Mouse (Mus musculus) liver, adult (tissue): Measurements from ENCODE around the gene Alg14.
A peak's percentile ranks its signal among the peaks of the same experiment; 100 is the strongest.

ENCODE experiments used
- GATA4 ChIP-seq: IDR thresholded peaks from 2 replicates; pipeline ENCODE4 v1.6.1; 2014; ENCODE audit warnings: mild to moderate bottlenecking, low read length; ENCODE audit not compliant: insufficient replicate concordance

Gene Alg14

DNA sequence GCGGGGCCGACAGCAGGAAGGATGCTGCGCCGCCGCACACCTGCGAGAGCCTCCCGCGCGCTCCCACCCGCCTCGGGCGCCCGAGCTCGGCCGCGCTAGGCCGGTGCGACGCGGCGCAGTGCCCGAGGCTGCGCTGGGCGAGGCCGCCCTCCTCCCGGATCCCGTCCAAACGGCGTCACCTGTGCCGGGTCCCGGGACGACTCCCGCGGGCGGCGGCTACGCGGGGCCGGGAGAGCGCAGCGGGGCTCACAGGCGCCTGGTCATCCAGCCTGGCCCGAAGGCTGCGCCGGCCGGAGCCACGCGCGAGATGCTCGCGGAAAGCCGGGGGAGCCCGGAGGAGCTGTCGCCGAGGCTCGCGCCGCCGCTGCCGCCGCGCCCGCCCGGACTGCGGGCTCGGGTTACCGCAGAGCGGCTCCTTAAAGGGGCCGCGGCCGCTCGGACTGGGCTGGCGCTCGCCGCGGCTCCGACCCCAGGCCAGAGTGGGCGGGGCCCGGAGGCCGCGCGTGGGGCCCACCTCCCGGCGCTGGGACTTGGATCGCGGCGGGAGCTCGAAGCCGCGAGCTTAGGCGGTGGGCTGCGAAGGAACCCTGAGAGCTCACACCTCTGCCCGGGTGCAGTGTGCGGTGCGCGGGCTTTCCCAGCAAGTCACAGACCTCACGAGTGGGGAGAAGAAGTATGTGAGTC is 28.9 kb upstream of the Alg14 start:
- no peak for TF ChIP-seq GATA4

DNA sequence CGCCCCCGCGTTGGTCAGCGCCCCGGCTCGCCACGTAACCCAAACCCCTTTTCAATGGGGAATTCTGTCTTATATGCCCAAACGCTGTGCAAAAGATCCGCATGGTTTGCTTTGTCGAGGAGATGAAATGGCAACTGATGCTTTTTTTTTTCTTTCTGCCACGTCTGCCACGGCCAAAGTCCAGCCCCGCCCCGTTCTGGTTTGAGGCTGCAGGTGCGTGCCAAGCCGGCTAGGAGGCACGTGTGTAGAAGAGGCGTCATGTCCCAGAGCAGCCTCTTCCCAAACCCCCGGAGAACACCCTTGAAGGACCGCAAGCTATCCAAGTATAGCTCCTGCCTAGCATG is 28.4 kb upstream of the Alg14 start:
- no peak for TF ChIP-seq GATA4

DNA sequence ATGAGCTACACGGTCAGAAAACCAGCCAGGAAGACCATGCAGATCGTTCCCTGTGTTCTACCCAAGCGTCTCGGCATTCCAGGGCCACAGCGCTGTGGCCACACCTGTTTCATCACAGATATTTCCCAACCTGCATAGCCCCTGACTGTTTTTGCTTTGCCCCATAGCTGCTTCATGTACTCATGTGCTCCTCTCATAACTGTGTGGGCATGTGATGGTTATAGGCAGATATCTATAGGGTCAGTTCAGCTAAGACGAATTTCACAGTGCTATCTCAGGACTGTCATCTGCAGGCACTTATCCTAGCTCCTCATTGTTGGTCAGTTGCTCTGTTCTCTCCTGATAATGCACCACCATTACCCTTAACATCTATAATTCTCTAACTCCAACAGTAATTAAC is 27.3 kb upstream of the Alg14 start:
- no peak for TF ChIP-seq GATA4

DNA sequence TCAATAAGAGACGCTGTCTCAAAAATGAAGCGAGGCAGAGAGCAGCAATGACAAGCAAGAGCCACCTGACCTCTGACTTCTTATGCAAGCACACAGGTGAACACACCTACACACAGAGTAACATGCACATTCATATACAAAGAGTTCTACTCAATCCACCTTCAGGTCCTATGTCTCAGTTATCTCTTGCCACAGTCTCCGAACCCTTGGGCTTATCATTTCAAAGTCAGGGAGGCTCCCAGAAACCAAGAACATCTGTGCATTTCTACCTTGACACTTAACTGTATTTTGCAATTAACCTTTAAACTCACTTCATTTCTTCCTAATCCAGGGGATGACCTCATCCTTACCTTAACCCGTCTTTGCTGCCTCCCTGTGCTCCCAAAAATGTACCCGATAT is 24.3 kb upstream of the Alg14 start:
- TF ChIP-seq GATA4: no peak

DNA sequence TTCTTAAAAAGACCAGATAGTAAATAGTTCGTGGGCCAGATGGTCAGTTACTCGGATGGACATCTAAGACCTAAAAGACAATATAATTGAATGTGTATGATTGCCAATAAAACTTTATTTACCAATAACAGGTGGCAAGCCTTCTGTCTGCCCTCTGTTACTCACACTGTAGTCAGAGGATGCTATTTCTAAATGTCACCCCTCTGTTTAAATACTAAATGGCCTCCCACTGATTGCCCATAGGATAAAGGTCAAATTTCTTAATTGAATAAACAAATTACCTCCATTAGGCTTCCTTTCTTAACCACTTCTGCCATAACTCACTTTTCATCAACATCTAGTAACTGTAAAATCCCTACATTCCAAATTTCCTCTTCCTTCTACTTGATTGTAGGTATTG is 19.0 kb upstream of the Alg14 start:
- TF ChIP-seq GATA4: no peak

DNA sequence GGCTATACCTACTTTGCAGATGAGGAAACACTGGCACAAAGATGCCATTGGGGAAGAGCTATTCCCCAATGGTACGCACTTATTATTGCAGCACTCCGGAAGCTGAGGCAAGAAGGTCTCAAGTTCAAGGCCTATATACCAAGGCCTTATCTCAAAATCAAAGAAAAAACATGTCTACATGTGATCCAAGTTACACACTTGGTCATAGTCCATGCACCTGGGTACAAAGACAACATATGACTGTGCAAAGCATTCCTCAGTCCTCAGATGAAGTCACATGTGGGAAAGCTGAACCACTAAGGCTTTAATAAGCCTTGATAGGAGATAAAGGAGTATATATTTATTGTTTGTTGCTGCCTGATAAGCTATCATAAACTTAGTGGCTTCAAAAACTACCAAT is 17.6 kb upstream of the Alg14 start:
- 0 out of 2 replicates have a peak, but pooled peaks have one; percentile 4 for TF ChIP-seq GATA4

DNA sequence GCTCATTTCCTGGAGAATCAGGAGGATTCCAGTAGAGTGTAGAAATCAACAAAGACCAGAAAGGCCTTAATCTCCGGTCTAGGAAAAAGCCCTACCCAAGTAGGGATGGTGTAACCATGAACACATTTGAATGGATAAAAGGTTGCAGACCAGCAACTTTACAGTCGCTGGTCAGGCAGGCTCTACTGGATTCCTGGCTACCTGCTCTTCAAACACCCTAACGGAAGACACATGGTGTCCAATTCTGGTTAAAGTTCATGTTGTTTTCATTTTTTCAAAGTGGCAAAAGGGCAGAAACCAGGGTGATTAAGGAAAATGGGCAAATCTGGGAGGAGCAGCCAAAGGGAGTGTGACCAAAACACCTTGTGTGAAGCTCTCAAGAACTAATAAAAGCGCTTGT is 14.6 kb upstream of the Alg14 start:
- no peak for TF ChIP-seq GATA4

DNA sequence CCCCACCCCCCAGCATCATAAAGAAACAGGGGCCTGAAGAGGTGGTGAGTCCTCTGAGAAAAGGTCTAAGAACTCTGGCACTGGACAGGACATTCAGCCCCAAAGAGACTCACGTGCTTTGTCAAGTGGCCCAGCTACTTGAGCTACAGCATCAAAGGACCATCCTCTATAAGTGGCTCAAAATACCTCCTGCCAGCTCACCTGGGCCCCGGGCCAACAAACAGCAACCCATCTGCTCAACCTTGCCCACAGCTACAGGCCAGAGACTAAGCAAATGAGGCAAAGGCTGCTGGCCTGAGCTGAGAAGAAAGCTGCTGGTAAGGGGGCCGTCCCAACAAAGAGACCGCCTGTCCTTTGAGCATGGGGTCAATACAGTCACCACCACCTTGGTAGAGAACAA is 14.0 kb upstream of the Alg14 start:
- TF ChIP-seq GATA4: no peak

DNA sequence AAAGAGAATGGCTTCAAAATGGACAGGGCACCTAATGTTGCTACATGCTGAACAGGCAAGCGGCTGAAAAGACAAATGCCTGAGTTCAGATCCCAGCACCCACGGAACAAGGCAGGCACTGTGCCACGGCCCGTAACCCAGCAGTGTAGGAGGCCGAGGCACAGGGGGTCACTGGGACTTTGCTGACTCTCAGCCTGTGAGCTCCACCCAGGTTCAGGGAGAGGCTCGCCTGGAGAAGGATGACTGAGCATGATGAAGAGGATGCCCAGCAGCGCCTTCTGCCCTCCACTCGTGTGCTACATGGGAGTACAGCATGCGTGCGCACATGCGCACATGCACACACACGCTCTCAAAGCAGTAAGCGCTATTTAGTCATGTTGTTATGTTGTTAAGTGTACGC is 11.9 kb upstream of the Alg14 start:
- no peak for TF ChIP-seq GATA4

DNA sequence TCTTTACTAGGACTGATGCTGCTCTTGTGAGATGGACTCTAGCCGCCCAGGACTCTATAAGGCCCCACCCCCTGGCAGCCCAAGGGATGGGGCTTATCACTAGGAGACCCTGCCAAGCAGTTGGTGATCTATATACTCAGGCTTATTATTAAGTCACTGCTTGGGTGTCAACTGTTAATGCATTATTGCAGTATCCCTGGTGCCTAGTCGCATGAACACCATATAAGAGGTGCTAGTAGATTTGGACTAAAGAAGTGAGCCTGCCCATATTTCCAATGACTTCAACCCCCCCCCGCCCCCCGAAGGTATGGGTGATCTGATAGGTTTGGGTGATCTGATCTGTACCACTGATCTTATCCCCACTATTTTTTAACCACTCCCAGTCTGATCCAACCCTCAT is 8.6 kb upstream of the Alg14 start, which contains the start of gene Tmem56:
Gene Tmem56, minus strand, starts transcription at position 101 of the 400 bp plus-strand sequence.
- no peak for TF ChIP-seq GATA4

DNA sequence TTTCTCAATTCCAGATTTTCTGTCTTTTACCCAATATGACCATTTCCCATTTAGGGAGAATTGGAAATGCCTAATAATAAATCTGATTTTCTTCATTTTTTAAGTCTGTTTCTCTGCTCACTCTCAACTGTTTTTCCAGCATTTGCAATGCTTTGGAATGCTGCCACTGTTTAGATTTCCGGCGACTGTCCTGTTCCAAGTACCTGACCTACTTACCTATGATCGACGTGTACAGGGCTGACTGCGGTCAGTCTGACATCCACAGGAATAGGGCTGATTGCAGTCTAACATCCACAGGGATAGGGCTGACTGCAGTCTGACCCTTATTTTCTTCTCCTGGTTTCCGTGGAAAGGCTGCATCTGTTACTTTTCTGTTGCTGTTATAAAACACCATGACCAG is 6.4 kb upstream of the Alg14 start:
- no peak for TF ChIP-seq GATA4

DNA sequence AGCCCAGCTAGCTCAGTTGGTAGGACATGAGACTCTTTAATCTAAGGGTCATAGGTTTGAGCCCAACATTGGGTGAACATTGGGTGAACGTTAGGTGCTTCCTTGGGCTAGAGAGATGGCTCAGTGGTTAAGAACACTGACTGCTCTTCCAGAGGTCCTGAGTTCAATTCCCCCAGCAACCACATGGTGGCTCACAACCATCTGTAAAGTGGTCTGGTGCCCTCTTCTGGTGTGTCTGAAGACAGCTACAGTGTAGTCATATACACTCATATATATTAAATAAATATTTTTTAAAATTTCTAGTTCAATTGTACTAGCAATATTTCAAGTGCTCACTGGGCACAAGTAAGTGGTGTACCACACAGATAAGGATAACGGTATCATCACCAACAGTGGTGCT is 4.4 kb upstream of the Alg14 start:
- no peak for TF ChIP-seq GATA4

DNA sequence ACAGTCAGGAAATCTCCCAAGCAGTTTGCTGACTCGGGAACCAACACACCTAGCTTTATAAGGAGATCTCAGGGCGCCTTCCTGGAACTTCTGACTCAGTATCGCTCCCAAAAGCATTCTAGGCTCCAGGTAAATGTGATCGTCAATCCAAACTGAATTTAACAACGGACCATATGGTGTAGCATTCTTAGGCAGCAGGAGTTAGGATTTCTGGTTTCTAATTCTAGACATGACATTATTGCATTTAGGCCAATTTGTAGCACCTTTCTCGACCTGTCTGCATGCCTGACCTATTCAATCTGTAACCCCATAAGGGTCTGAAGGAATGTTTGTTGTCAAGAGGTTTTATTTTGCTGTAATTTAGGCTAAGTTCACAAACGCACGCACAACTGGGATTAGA is 892 bp upstream of the Alg14 start:
- no peak for TF ChIP-seq GATA4

DNA sequence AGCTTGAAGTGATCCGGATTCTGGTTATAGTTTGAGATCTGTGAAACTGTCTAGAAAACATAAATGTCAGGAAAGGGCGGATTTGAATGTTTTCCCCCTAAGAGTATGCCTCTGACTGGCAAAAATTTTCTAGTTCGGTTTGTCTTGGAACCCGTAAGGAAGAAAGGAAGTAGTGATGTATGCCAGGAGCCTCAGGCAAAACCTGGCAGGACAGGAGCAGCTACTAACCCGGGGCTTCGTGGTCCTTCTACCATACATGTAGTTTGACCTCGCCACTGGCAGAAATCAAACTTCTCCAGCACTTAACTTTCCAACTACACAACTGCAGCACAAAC is 381 bp upstream of the Alg14 start:
- no peak for TF ChIP-seq GATA4

DNA sequence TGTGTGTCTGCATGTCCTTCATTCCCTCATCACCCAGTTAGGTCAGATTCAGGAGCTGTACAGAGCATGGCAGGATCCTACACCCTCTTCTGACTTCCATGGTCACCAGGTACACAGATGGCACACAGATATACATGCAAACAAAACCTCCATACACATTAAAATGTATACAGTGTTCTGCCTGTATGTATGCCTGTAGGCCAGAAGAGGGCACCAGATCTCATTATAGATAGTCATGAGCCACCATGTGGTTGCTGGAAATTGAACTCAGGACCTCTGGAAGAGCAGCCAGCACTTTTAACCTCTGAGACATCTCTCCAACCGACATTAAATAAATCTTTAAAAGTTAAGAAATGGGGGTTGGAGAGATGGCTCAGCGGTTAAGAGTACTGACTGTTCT is 2.6 kb downstream of the Alg14 start:
- no peak for TF ChIP-seq GATA4

DNA sequence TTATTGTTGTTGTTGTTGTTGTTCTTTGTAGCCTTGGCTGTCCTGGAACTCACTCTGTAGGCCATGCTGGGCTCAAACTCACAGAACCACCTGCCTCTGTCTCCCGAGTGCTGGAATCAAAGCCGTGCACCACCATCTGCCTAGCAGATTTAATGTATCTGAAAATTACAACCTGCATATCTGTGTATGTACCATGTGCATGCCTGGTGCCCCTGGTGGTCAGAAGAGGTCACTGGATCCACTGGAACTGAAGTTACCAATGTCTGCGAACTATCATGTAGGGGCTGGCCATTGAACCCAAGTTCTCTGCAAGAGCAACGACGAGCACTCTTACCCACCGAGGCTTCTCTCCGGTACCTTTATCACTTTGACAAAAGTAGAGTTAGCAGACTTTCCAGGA is 15.1 kb downstream of the Alg14 start:
- TF ChIP-seq GATA4: no peak

DNA sequence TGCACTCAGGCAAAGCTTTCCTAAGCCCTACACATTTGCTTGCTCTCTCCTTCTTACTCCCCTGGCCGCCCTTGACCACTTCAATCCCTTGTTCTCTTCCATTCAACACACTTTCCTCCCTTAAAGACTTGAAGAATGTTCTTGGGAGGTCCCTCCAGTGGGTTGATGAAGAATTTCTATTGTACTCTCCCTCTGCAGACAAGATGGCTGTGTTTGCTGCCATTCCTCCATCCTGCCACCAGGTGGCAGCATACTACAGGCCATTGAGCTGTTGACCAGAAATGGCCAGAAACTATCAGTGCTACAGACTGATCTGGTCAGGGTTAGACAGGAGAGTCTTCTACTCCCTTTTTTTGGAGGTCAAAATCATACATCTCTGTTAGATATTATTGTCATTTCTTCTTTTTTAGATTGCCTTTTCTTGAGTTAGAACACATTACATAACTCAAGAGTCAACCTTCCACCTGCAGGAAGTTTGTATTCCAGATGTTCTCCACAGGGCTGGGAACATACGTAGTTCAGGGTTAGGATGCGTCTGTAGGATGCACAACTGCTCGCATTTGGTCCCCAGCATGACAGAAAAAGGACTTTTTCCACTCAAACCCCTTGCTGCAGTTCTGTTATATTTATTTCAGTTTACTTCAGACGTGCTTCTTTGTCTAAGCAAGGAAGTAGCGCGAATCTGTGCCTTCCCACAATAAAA is 16.1 kb downstream of the Alg14 start:
- TF ChIP-seq GATA4: no peak

DNA sequence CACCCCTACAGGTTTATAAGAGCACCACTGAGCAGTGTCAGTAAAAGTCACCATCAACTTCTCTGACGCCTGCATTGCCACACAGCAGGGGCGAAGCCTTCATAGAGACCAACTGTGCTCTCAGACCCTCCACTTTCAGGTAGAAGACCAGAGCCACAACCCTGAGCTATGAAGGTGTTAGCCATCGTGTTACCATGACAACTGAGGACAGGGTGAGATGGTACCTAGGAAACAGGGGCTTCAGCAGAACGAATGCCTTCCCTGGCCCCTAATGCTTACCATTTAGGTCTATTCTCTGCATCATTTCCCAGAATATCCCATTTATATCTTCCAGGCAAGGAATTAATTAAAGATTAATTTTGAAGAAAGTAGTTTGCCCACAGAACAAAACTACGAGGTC is 17.4 kb downstream of the Alg14 start:
- TF ChIP-seq GATA4: no peak

DNA sequence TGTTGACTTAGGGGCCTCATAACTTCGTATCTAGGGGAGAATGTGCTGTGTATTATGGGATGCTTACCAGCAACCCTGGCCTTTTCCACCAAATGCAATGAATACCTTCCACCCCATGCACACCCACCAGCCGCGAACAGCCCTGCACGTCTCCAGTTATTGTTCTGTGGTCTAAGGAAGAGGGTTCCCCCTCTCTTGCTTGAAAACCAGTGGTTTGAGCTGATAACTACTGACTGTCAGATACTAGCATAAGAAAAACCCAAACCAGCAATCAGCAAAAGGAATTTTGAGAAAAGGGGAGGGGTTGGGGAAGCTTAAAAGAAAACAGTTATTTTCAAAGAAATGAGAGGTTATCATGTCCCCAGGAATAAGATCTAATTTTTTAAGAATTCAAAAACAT is 17.9 kb downstream of the Alg14 start:
- TF ChIP-seq GATA4: no peak
